Mouse (Mus musculus): ENCODE measurements at regions not wholly inside any gene's neighbourhood (a gene's known extent, or its start where the extent isn't known, plus 50 kb on each side); places are given as distances from the start of the nearest gene placed in this dataset.

DNA sequence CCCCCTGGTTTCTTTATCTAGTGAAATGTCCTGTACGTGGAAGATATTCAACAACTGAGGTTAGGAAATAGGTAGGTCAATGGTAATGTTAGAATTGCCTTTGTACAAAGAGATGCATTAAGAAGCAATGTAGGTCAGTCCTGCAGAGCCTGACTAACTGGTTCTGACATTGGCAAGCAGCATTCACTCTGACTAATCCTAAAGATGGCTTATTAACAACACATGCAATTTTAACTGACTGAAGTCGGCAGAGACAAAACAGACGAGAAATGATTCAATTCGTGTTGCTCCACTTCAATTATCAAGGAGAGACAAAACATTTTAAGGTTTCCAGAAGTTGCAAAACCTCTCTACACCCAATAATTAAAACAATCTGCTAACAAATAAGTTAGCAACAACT, 470.0 kb upstream of the Cited2 start:
- 67% methylated on average over 4 of the region's 4 CpGs for WGBS
- Histone ChIP-seq H3K36me3 (ENCODE audit: control insufficient read depth, insufficient read depth, low read length) (no peaks in the 10 kb centered on the region), H3K9ac (ENCODE audit: low read length) (no peak overlapping the region), H3K4me3 (ENCODE audit: control insufficient read depth in 1 of 2, insufficient read depth in 1 of 2, low read depth in 1 of 2, low read length in 2 of 2) (no peak overlapping the region), H3K9me3 (ENCODE audit: control insufficient read depth, low read length) (no peaks in the 10 kb centered on the region), H3K27ac (replicated peaks in 1 of 2; ENCODE audit: control insufficient read depth in 1 of 2, insufficient read depth in 1 of 2, low read depth in 2 of 2, low read length in 2 of 2) (no peak overlapping the region), H3K27me3 (ENCODE audit: control insufficient read depth, insufficient read depth, low read length) (no peaks in the 10 kb centered on the region), H3K4me2 (ENCODE audit: low read length) (no peak overlapping the region), H3K4me1 (ENCODE audit: control insufficient read depth in 2 of 2, insufficient read depth in 2 of 2, low read length in 2 of 2) (no peaks in the 10 kb centered on the region)
- no peak for ATAC-seq (ENCODE audit: insufficient number of reproducible peaks, insufficient read depth, low FRiP score, low read depth)

GRCm38 (mm10) chr10:17260154-17260553, 462.9 kb upstream of the Cited2 start:
- no peaks in the 10 kb centered on the region for H3K4me1 ChIP-seq (ENCODE audit: control insufficient read depth in 2 of 2, insufficient read depth in 2 of 2, low read length in 2 of 2)
- no peaks in the 10 kb centered on the region for H3K9me3 ChIP-seq (ENCODE audit: control insufficient read depth, low read length)
- no peak overlapping the region for H3K4me2 ChIP-seq (ENCODE audit: low read length)
- no peaks in the 10 kb centered on the region for H3K27me3 ChIP-seq (ENCODE audit: control insufficient read depth, insufficient read depth, low read length)
- WGBS: 82% methylated on average over 4 of the region's 4 CpGs
- ATAC-seq (ENCODE audit: insufficient number of reproducible peaks, insufficient read depth, low FRiP score, low read depth): no peak
- no peaks in the 10 kb centered on the region for H3K36me3 ChIP-seq (ENCODE audit: control insufficient read depth, insufficient read depth, low read length)
- H3K27ac ChIP-seq (replicated peaks in 1 of 2; ENCODE audit: control insufficient read depth in 1 of 2, insufficient read depth in 1 of 2, low read depth in 2 of 2, low read length in 2 of 2): no peak overlapping the region
- no peak overlapping the region for H3K4me3 ChIP-seq (ENCODE audit: control insufficient read depth in 1 of 2, insufficient read depth in 1 of 2, low read depth in 1 of 2, low read length in 2 of 2)
- H3K9ac ChIP-seq (ENCODE audit: low read length): no peak overlapping the region

GRCm38 (mm10) chr10:17260615-17261014, 462.4 kb upstream of the Cited2 start:
- 71% methylated on average over 4 of the region's 4 CpGs for WGBS
- Histone ChIP-seq H3K9ac (ENCODE audit: low read length) (no peak overlapping the region), H3K4me3 (ENCODE audit: control insufficient read depth in 1 of 2, insufficient read depth in 1 of 2, low read depth in 1 of 2, low read length in 2 of 2) (no peak overlapping the region), H3K4me2 (ENCODE audit: low read length) (no peak overlapping the region), H3K4me1 (ENCODE audit: control insufficient read depth in 2 of 2, insufficient read depth in 2 of 2, low read length in 2 of 2) (no peaks in the 10 kb centered on the region), H3K27me3 (ENCODE audit: control insufficient read depth, insufficient read depth, low read length) (no peaks in the 10 kb centered on the region), H3K36me3 (ENCODE audit: control insufficient read depth, insufficient read depth, low read length) (no peaks in the 10 kb centered on the region), H3K27ac (replicated peaks in 1 of 2; ENCODE audit: control insufficient read depth in 1 of 2, insufficient read depth in 1 of 2, low read depth in 2 of 2, low read length in 2 of 2) (no peak overlapping the region), H3K9me3 (ENCODE audit: control insufficient read depth, low read length) (no peaks in the 10 kb centered on the region)
- no peak for ATAC-seq (ENCODE audit: insufficient number of reproducible peaks, insufficient read depth, low FRiP score, low read depth)

DNA sequence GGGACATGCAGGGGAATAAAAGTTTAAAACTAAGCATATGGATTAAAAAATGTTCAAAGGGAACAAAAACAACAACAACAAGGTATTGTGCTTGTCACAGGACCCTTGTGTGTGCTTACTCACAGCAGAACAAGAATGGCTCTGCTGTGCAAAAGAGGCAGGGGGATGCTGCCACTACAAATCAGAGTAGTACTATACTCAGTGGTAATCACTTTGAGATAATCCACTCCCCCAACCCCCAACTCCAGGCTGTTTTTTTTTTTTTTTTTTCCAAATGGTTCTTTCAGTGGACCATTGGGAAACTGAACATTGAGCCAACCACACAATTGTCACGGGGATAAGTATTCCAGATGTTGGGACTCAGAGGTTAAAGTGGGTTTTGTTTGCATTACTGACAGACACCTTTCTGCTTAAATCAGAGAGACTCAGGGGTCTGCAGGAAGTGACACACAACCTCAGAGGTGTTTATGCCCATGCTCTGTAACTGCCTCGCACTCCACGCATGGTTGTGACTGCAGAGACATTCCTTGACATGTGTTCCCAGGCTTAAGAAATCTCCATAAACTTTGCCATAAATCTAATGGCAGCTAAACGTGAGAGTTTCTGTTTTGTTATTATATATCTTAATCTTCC, 461.7 kb upstream of the Cited2 start:
- no peak overlapping the region for H3K9ac ChIP-seq (ENCODE audit: low read length)
- H3K27ac ChIP-seq (replicated peaks in 1 of 2; ENCODE audit: control insufficient read depth in 1 of 2, insufficient read depth in 1 of 2, low read depth in 2 of 2, low read length in 2 of 2): no peak overlapping the region
- 60% methylated on average over 4 of the region's 4 CpGs for WGBS
- ATAC-seq (ENCODE audit: insufficient number of reproducible peaks, insufficient read depth, low FRiP score, low read depth): no peak
- no peak overlapping the region for H3K4me3 ChIP-seq (ENCODE audit: control insufficient read depth in 1 of 2, insufficient read depth in 1 of 2, low read depth in 1 of 2, low read length in 2 of 2)
- no peaks in the 10 kb centered on the region for H3K27me3 ChIP-seq (ENCODE audit: control insufficient read depth, insufficient read depth, low read length)
- no peaks in the 10 kb centered on the region for H3K4me1 ChIP-seq (ENCODE audit: control insufficient read depth in 2 of 2, insufficient read depth in 2 of 2, low read length in 2 of 2)
- H3K4me2 ChIP-seq (ENCODE audit: low read length): no peak overlapping the region
- H3K36me3 ChIP-seq (ENCODE audit: control insufficient read depth, insufficient read depth, low read length): no peaks in the 10 kb centered on the region
- no peaks in the 10 kb centered on the region for H3K9me3 ChIP-seq (ENCODE audit: control insufficient read depth, low read length)

GRCm38 (mm10) chr10:17261825-17262205, 461.2 kb upstream of the Cited2 start:
- Histone ChIP-seq H3K27ac (replicated peaks in 1 of 2; ENCODE audit: control insufficient read depth in 1 of 2, insufficient read depth in 1 of 2, low read depth in 2 of 2, low read length in 2 of 2) (no peak overlapping the region), H3K9me3 (ENCODE audit: control insufficient read depth, low read length) (no peaks in the 10 kb centered on the region), H3K27me3 (ENCODE audit: control insufficient read depth, insufficient read depth, low read length) (no peaks in the 10 kb centered on the region), H3K9ac (ENCODE audit: low read length) (no peak overlapping the region), H3K36me3 (ENCODE audit: control insufficient read depth, insufficient read depth, low read length) (no peaks in the 10 kb centered on the region), H3K4me1 (ENCODE audit: control insufficient read depth in 2 of 2, insufficient read depth in 2 of 2, low read length in 2 of 2) (no peaks in the 10 kb centered on the region), H3K4me2 (ENCODE audit: low read length) (no peak overlapping the region), H3K4me3 (ENCODE audit: control insufficient read depth in 1 of 2, insufficient read depth in 1 of 2, low read depth in 1 of 2, low read length in 2 of 2) (no peak overlapping the region)
- no peak for ATAC-seq (ENCODE audit: insufficient number of reproducible peaks, insufficient read depth, low FRiP score, low read depth)
- WGBS: 57% methylated on average over 3 of the region's 3 CpGs

- 70% methylated on average over 5 of the region's 5 CpGs for WGBS
- ATAC-seq (ENCODE audit: insufficient number of reproducible peaks, insufficient read depth, low FRiP score, low read depth): no peak
- no peak overlapping the region for H3K4me2 ChIP-seq (ENCODE audit: low read length)
- H3K4me3 ChIP-seq (ENCODE audit: control insufficient read depth in 1 of 2, insufficient read depth in 1 of 2, low read depth in 1 of 2, low read length in 2 of 2): no peak overlapping the region
- no peaks in the 10 kb centered on the region for H3K36me3 ChIP-seq (ENCODE audit: control insufficient read depth, insufficient read depth, low read length)
- H3K9me3 ChIP-seq (ENCODE audit: control insufficient read depth, low read length): no peaks in the 10 kb centered on the region
- H3K27me3 ChIP-seq (ENCODE audit: control insufficient read depth, insufficient read depth, low read length): no peaks in the 10 kb centered on the region
- H3K4me1 ChIP-seq (ENCODE audit: control insufficient read depth in 2 of 2, insufficient read depth in 2 of 2, low read length in 2 of 2): no peaks in the 10 kb centered on the region
- no peak overlapping the region for H3K27ac ChIP-seq (replicated peaks in 1 of 2; ENCODE audit: control insufficient read depth in 1 of 2, insufficient read depth in 1 of 2, low read depth in 2 of 2, low read length in 2 of 2)
- H3K9ac ChIP-seq (ENCODE audit: low read length): no peak overlapping the region
Observed at GRCm38 (mm10) chr10:17272646-17273045, 450.4 kb upstream of the Cited2 start.

- H3K9me3 ChIP-seq (ENCODE audit: control insufficient read depth, low read length): 0 out of 2 replicates have a peak, but pooled peaks cover 3% of the 10 kb centered on the region
- H3K9ac ChIP-seq (ENCODE audit: low read length): no peak overlapping the region
- WGBS: 85% methylated on average over 3 of the region's 3 CpGs
- no peak for ATAC-seq (ENCODE audit: insufficient number of reproducible peaks, insufficient read depth, low FRiP score, low read depth)
- no peaks in the 10 kb centered on the region for H3K4me1 ChIP-seq (ENCODE audit: control insufficient read depth in 2 of 2, insufficient read depth in 2 of 2, low read length in 2 of 2)
- H3K4me3 ChIP-seq (ENCODE audit: control insufficient read depth in 1 of 2, insufficient read depth in 1 of 2, low read depth in 1 of 2, low read length in 2 of 2): no peak overlapping the region
- H3K27me3 ChIP-seq (ENCODE audit: control insufficient read depth, insufficient read depth, low read length): no peaks in the 10 kb centered on the region
- H3K27ac ChIP-seq (replicated peaks in 1 of 2; ENCODE audit: control insufficient read depth in 1 of 2, insufficient read depth in 1 of 2, low read depth in 2 of 2, low read length in 2 of 2): no peak overlapping the region
- H3K36me3 ChIP-seq (ENCODE audit: control insufficient read depth, insufficient read depth, low read length): no peaks in the 10 kb centered on the region
- H3K4me2 ChIP-seq (ENCODE audit: low read length): no peak overlapping the region
Observed at GRCm38 (mm10) chr10:17273855-17274254, 449.2 kb upstream of the Cited2 start.

GRCm38 (mm10) chr10:17275214-17275613, 447.8 kb upstream of the Cited2 start:
- no peak for ATAC-seq (ENCODE audit: insufficient number of reproducible peaks, insufficient read depth, low FRiP score, low read depth)
- Histone ChIP-seq H3K4me1 (ENCODE audit: control insufficient read depth in 2 of 2, insufficient read depth in 2 of 2, low read length in 2 of 2) (no peaks in the 10 kb centered on the region), H3K4me3 (ENCODE audit: control insufficient read depth in 1 of 2, insufficient read depth in 1 of 2, low read depth in 1 of 2, low read length in 2 of 2) (no peak overlapping the region), H3K4me2 (ENCODE audit: low read length) (no peak overlapping the region), H3K27ac (replicated peaks in 1 of 2; ENCODE audit: control insufficient read depth in 1 of 2, insufficient read depth in 1 of 2, low read depth in 2 of 2, low read length in 2 of 2) (no peak overlapping the region), H3K36me3 (ENCODE audit: control insufficient read depth, insufficient read depth, low read length) (no peaks in the 10 kb centered on the region), H3K9me3 (ENCODE audit: control insufficient read depth, low read length) (0 out of 2 replicates have a peak, but pooled peaks cover 3% of the 10 kb centered on the region), H3K27me3 (ENCODE audit: control insufficient read depth, insufficient read depth, low read length) (no peaks in the 10 kb centered on the region), H3K9ac (ENCODE audit: low read length) (no peak overlapping the region)
- WGBS: 72% methylated on average over 1 of the region's 1 CpGs

All from heart, embryonic 14.5 days (tissue).